Mouse (Mus musculus) lung, postnatal 0 days (tissue): ENCODE measurements around the gene Arhgap31.

Experiments used
- CTCF ChIP-seq: IDR thresholded peaks from 2 replicates; pipeline ENCODE4 v1.5.1; 2016; ENCODE audit warnings: antibody characterized with exemption, mild to moderate bottlenecking
- EP300 ChIP-seq: IDR thresholded peaks from 2 replicates; pipeline ENCODE4 v1.6.1; 2016; ENCODE audit warnings: antibody characterized with exemption, mild to moderate bottlenecking, control low read depth

DNA sequence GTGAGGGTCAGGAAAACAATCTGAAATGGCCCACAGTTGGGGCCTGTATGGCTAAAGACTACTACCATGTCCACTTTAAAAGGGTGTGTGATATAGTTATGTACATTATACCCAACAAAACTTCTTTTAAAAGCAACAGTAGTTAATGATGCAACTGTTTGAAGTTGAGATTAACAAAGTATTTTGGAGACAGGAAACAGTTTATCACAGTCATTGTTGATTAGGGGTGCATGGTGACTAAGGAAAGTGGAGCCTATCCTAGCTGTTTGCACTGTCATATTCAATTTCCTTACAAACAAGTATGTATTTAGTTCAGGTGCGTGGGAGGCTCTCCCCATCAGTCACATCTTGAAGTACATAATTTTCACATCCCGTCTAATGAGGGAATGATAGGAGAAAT, 47.1 kb downstream of the Arhgap31 start:
- no peak for TF ChIP-seq CTCF
- TF ChIP-seq EP300, result no peak
